Mouse (Mus musculus) gastrocnemius, adult 2 months (tissue): Measurements from ENCODE around the gene Gpr68. TPM values are rescaled to one million over a fixed set of nuclear protein-coding genes. Genes with fewer than 3 reads are reported as not detected.
A peak's percentile ranks its signal among the peaks of the same experiment; 100 is the strongest.

Experiments
- DNase-seq: peaks from one replicate; pipeline ENCODE4 v3.0.0; 2022
- H3K27ac ChIP-seq: fragments of 200-600 bp; 2 replicates; pipeline ENCODE4 v1.8.1; 2022; ENCODE audit warnings: mild to moderate bottlenecking
- H3K4me3 ChIP-seq: fragments of 200-600 bp; 2 replicates; pipeline ENCODE4 v1.8.1; 2022; ENCODE audit warnings: mild to moderate bottlenecking, moderate library complexity
- CTCF ChIP-seq: fragments of 200-600 bp; IDR thresholded peaks from 2 replicates; pipeline ENCODE4 v1.8.1; 2022; ENCODE audit warnings: antibody characterized with exemption, mild to moderate bottlenecking, moderate library complexity
- intact Hi-C: fragments of 180-260 bp; cut with DNase I; formaldehyde crosslinking; loops from one replicate; pipeline ENCODE4 v1.15.1; 2025
- total RNA-seq, 2 experiments: library from RNA; stranded (reverse); gene quantifications; 2 replicates each; pipeline ENCODE4 v1.2.3; 2021

The Gpr68 gene
- total RNA-seq, 2 experiments from 2014 or later: 0.14 TPM; not detected in 1

GRCm38 (mm10) chr12:100937441-100938360 lies 29.7 kb upstream of the Gpr68 start:
- TF ChIP-seq CTCF: no peak
- peak overlapping the region; percentile 48 for H3K4me3 ChIP-seq
- H3K27ac ChIP-seq: peak overlapping the region; percentile 84
- intact Hi-C loops: loop anchor here (1.0 kb wide), 1 partner anchor 14 kb away; no protein-coding TSS in a partner anchor
- DNase-seq: no peak

- intact Hi-C loops: loop anchor here (1.0 kb wide), 2 partner anchors 15 to 93 kb away; partner anchors contain the start of gene Ccdc88c
- Histone ChIP-seq H3K4me3 (no peak overlapping the region; the same call in 1 of the 2 replicates), H3K27ac (peak overlapping the region; percentile 84)
- DNase-seq: no peak
- no peak for TF ChIP-seq CTCF
Measured at GRCm38 (mm10) chr12:100936737-100937136, 28.7 kb upstream of the Gpr68 start.

- no peak overlapping the region; the same call in 1 of the 2 replicates for H3K27ac ChIP-seq
- no peak overlapping the region for H3K4me3 ChIP-seq
- intact Hi-C loops: loop anchor here (1.0 kb wide), 1 partner anchor 93 kb away; the partner anchor contains the start of gene Ccdc88c
- TF ChIP-seq CTCF: peak; percentile 93
- peak; percentile 81 for DNase-seq
Measured at GRCm38 (mm10) chr12:100936116-100936515, 28.1 kb upstream of the Gpr68 start.

GRCm38 (mm10) chr12:100934796-100935195 lies 26.8 kb upstream of the Gpr68 start:
- H3K27ac ChIP-seq: no peak overlapping the region
- no peak for DNase-seq
- TF ChIP-seq CTCF: no peak
- intact Hi-C loops: no loop called here
- H3K4me3 ChIP-seq: no peak overlapping the region

DNA sequence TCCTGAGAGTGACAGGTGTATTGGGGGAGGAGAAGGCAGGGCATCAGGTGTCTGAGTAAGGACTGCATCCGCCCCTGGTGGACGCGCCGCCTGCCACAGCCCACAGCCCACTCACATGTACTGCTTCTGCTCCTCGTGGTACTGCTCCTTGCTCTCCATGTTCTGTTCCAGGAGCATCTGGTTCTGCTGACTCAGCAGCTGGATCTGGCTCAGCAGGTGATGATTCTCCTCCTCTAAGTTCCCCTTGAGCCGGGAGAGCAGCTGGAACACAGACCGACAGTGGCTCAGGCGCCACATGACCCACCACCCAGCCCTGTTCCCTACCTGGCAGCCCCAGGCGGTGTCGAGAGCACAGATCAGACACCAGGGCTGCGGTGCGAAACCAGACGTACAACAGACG lies 23.7 kb upstream of the Gpr68 start:
- Histone ChIP-seq H3K27ac (no peak overlapping the region), H3K4me3 (no peak overlapping the region)
- no peak for DNase-seq
- TF ChIP-seq CTCF: no peak
- intact Hi-C loops: no loop called here

DNA sequence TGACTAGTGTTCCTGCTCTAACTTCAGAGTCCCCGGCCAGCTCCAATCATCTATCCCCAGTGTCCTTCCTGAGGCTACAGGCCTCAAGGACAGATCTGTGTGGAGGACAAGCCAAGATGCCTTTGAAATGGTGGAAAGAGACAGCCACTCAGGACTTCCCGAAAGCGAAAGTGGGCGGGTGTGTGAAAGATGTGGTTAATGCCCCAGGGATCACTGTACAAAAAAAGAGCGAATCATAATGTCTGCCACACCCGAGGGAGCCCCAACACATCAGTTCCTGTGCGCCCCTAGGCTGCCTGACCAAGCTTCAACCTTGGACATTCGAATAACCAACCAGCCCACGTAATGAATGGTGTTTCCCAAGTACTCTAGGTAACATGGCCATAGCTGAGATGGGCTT lies 20.3 kb upstream of the Gpr68 start:
- H3K27ac ChIP-seq: no peak overlapping the region
- intact Hi-C loops: loop anchor here (5.0 to 10.0 kb wide), 2 partner anchors 213 to 351 kb away; no protein-coding TSS in a partner anchor
- no peak for TF ChIP-seq CTCF

GRCm38 (mm10) chr12:100925644-100926619 lies 17.9 kb upstream of the Gpr68 start:
- DNase-seq: no peak
- intact Hi-C loops: loop anchor here (1.0 to 10.0 kb wide), 3 partner anchors 77 to 349 kb away; no protein-coding TSS in a partner anchor
- peak; percentile 77 for TF ChIP-seq CTCF
- no peak overlapping the region for H3K4me3 ChIP-seq
- H3K27ac ChIP-seq: no peak overlapping the region

More for the DNA sequence above, 20.3 kb upstream of the Gpr68 start:
- H3K4me3 ChIP-seq: no peak overlapping the region
- no peak for DNase-seq

GRCm38 (mm10) chr12:100924646-100925339 lies 16.8 kb upstream of the Gpr68 start:
- no peak for DNase-seq
- Histone ChIP-seq H3K27ac (no peak overlapping the region), H3K4me3 (no peak overlapping the region)
- intact Hi-C loops: loop anchor here (1.0 to 10.0 kb wide), 3 partner anchors 75 to 347 kb away; no protein-coding TSS in a partner anchor
- no peak for TF ChIP-seq CTCF

DNA sequence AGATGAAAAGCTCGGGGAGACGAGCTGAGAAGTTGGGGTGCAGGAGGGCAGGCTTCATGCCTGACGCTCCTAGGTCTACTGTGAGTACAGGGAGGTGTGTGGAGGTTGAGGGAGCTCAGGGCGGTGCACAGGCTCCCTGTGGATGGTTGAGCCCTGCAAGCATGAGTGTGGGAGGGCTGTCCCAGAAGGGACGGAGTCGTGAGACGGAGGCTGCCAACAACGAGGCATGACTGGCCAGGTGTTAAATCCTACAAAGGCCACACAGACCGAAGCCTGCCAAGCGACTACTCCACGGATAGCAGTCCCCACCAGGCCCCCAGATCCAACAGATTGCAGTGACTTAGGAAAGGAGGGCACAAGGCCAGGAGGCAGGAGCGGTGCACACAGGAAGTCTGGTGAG lies 2.7 kb upstream of the Gpr68 start:
- intact Hi-C loops: no loop called here
- no peak for TF ChIP-seq CTCF
- DNase-seq: peak; percentile 48

DNA sequence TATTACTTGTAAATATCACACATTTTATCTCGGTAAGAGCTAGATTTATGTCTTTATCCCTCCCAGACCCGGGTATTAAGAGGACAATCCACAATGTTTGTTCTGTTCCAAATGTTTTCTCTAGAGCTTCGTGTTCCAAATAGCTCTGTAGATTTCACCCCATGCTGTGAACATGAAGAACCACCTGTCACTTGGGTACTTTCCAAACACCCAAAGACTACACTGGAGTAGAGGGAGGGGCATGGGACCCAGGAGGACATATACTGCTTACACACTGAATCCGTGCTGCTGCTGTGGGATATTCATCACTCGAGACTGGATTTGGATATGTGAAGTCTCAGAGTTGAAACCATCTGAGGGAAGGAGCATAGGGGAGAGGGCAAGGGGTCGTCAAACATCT lies 1.8 kb upstream of the Gpr68 start:
- intact Hi-C loops: no loop called here
- no peak overlapping the region for H3K4me3 ChIP-seq

More for the DNA sequence above, 2.7 kb upstream of the Gpr68 start:
- H3K27ac ChIP-seq: no peak overlapping the region
- no peak overlapping the region for H3K4me3 ChIP-seq

DNA sequence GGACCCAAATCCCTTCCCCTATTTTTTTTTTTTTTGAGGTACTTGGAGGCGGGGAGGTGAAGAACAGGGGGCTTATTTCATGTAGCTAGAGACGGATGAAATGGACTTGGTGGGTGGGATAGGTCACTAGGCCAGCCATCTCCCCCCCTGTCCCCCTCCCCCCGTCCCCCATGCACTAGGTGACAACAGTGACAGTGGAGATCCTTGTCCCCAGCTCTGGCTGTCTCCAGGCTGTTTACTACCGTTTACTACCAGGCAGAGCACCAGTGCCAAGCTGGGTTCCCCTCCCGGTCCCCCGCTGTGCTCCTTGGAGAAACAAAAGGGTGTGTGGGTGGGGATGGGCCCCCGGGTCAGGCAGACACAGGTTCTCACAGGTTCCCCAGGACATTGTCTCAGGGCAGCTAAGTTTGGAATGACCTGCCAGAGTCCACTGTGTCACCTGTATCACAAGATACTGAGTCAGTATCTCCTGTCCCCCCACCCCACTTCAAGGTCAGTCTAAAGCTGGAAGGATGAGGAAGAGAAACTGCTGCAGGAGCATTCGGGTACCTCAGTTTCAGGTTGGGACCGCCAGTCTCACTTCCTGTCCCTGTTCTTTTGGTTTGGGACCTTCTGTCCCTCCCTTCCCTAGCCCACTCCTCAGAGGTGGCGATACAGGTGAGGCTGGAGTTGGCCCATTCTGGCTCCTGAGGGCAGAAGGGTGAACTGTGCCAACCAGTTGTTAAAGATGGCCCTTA lies 468 bp upstream of the Gpr68 start:
- no peak for DNase-seq
- intact Hi-C loops: no loop called here
- TF ChIP-seq CTCF: no peak
- Histone ChIP-seq H3K4me3 (peak overlapping the region; percentile 69), H3K27ac (no peak overlapping the region)

More for the DNA sequence above, 1.8 kb upstream of the Gpr68 start:
- H3K27ac ChIP-seq: no peak overlapping the region
- no peak for DNase-seq
- no peak for TF ChIP-seq CTCF
